Mouse (Mus musculus): Measurements from ENCODE around the gene Saysd1.
"Not testable (repeated sequence)": the region's sequence is repeated elsewhere in the genome, so short reads cannot be mapped to it uniquely, and the experiment has no call there.

The Saysd1 gene

DNA sequence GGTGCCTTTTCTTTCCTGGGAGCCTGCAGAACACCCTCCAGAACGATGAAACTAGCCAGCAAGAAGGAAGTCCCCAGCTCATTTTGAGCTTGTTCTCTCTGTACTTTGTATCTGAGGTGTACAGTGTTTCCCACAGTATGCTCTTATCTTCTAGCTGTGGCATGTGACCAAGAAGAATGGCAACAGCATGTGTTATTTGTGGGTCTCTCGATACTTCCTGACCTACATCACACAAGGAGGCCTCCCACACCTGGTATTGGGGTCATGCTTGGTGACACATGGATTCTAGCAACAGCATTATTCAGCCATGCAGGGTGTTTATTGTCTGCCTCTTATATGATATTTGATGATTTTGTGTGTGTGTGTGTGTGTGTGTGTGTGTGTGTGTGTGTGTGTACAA lies 96.5 kb downstream of the Saysd1 start:
- DNase-seq (ENCODE audit: extremely low read depth, low read depth) = no peak

DNA sequence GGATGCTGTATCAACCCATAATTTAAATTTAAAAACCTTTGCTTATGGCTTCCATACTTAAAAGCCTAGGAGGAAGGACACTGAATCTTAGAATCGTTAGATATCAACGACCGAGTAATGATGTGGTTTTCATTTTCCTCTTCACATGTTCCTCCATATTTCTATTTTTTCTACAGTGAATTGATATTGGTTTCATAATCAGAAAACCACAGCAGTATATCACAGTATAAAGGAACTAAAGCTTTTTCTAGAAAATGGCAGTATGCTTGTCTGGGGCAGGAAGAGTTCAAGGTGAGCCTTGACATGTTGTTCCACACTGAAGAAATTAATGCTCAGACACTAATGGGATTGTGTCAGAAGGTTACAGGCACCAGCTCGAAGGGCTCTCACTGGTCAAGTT lies 97.4 kb downstream of the Saysd1 start:
- DNase-seq (ENCODE audit: extremely low read depth, low read depth) = no peak

DNA sequence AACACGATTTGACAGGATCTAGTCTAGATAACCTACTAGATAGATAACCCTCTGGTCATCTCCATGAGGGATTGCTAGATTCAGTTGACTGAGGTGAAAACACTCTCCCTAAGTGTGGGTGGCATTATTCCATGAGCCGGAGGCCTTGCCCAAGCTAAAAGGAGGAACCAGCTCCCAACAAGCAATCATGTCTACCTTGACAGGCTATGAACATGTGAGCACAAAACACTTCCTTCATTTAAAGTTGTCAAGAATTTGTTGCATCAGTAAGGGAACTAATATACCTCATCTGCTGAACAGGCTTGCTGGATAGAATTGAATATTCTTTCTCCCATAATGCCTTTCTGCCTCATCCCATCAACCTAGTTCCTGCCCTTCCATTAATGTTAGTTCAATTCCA lies 98.5 kb downstream of the Saysd1 start:
- no peak for DNase-seq (ENCODE audit: extremely low read depth, low read depth)

DNA sequence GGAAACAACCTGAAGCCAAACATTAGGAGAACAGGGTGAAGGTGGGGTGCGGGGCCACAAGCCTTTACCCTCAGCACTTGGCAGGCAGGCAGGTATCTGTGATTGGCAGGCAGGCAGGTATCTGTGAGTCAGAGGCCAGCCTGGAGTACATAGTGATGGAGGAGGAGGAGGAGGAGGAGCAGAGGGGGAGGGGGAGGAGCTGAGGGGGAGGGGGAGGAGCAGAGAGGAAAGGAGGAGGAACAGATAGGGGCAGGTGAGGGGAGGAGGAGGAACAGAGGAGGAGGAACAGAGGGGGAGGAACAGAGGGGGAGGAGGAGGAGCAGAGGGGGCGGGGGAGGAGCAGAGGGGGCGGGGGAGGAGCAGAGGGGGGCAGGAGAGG lies 105.6 kb downstream of the Saysd1 start:
- DNase-seq (ENCODE audit: extremely low read depth, low read depth) = no peak

DNA sequence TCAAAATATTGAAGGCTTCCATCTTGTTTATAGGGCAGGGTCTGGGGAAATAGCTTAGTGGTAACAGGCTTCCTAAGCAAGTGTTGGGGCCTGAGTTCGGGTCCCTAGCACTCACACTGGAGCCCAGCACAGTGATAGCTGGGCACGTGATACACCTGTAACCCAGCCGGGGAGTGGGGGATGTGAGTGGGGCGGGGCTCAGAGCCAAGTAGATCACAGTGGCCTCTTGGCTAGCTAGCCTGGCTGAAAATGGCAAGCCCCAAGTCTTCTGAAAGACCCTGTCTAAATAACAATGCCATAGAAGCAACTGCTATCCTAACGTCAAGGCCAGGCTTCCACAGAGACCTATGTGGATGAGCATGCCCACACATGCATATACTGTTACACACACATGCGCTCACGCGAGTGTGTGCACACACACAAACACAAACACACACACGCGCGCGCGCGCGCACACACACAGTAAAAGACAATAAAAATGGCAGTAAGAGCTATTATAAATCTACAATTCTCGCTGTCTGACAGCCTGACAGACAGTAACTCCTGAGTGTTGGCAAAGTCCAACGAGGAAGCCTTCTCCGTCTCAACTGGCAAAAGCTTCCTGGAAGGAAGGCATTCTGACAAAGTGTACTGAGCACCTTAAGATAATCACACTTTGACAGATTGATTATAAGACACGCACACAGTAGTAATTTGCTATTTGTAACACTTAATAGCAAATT lies 106.2 kb downstream of the Saysd1 start:
- DNase-seq (ENCODE audit: extremely low read depth, low read depth) = no peak

DNA sequence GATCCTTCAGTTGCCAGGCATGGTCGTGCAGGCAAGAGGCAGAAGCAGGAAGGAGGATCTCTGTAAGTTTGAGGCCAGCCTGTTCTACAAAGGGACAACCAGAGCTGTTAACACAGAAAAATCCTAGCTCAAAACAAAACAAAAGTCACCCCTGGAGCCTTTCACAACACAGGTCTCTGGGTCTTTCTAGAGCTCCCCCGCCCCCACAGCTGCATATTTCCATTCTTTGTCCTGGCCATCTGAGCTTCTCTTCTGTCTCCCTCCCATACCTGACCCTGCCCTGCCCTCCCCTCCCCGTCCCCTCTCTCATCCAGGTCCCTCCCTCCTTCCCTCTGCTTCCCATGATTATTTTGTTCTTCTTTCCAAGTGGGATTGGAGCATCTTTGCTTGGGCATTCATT lies 108.7 kb downstream of the Saysd1 start:
- DNase-seq (ENCODE audit: extremely low read depth, low read depth) = no peak

DNA sequence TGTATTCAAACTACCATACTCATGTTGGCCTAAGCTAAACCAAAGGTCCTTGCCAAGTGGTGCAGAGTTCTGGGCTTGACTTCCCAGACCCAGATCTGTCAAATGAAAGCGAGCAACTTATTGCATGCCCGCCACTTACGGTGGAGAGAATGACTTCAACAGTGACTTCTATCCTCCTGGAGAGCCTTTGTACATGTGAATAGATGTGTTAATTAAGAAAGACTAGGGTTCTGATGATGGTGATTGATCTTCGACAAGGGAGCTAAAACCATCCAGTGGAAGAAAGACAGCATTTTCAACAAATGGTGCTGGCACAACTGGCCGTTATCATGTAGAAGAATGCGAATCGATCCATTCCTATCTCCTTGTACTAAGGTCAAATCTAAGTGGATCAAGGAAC lies 110.9 kb downstream of the Saysd1 start:
- not testable (repeated sequence) for DNase-seq (ENCODE audit: extremely low read depth, low read depth)
